Mouse (Mus musculus) thymus, adult 2 months (tissue): ENCODE results near the gene Oxsm. TPM values are rescaled to one million over a fixed set of nuclear protein-coding genes. Genes with fewer than 3 reads are reported as not detected.

Experiments used
- DNase-seq: peaks from one replicate; pipeline ENCODE4 v3.0.0; 2021
- H3K27ac ChIP-seq: fragments of 200-500 bp; 2 replicates; pipeline ENCODE4 v1.5.1; 2012; ENCODE audit warnings: low read length, control low read depth; ENCODE audit not compliant: control insufficient read depth, insufficient read depth
- H3K27me3 ChIP-seq: fragments of 200-500 bp; 2 replicates; pipeline ENCODE4 v1.6.1; 2012; ENCODE audit warnings: mild to moderate bottlenecking, low read length, moderate library complexity, mixed read lengths; ENCODE audit not compliant: control insufficient read depth, insufficient read depth
- H3K36me3 ChIP-seq: fragments of 200-500 bp; 2 replicates; pipeline ENCODE4 v1.6.1; 2012; ENCODE audit warnings: mild to moderate bottlenecking, low read length, moderate library complexity; ENCODE audit not compliant: control insufficient read depth, insufficient read depth
- H3K4me1 ChIP-seq: fragments of 200-500 bp; replicated peaks from 2 replicates; pipeline ENCODE4 v1.6.1; 2012; ENCODE audit warnings: low read length; ENCODE audit not compliant: control insufficient read depth, insufficient read depth
- H3K4me3 ChIP-seq: fragments of 200-500 bp; 2 replicates; pipeline ENCODE4 v1.5.1; 2012; ENCODE audit warnings: mild to moderate bottlenecking, low read length, control low read depth, moderate library complexity; ENCODE audit not compliant: control insufficient read depth, insufficient read depth
- CTCF ChIP-seq: fragments of 200-500 bp; IDR thresholded peaks from 2 replicates; pipeline ENCODE4 v1.5.1; 2012; ENCODE audit warnings: mild to moderate bottlenecking, control low read depth, low read length, moderate library complexity, borderline replicate concordance; ENCODE audit not compliant: control insufficient read depth, poor library complexity, insufficient read depth; ENCODE audit errors: extremely low read depth
- POLR2A ChIP-seq: fragments of 200-500 bp; IDR thresholded peaks from 2 replicates; pipeline ENCODE4 v1.6.1; 2012; ENCODE audit warnings: mild to moderate bottlenecking, low read length, control low read depth, moderate library complexity; ENCODE audit not compliant: control insufficient read depth, poor library complexity, insufficient read depth; ENCODE audit errors: extremely low read depth
- WGBS: fragments of 180-500 bp; shearing (Covaris S2); methylation state at CpG from one replicate; pipeline ENCODE4 v1.1.7; 2018; 5-methylcytosine and 5-hydroxymethylcytosine counted together
- polyA plus RNA-seq: library from polyadenylated mRNA; depleted of rRNA; stranded (reverse); fragments of >200 nt; gene quantifications from 2 replicates; pipeline ENCODE4 v1.2.3, GENCODE M21; 2012; rRNA removed

Gene Oxsm
- 6.0 and 7.3 TPM in 2 replicates for polyA plus RNA-seq

DNA sequence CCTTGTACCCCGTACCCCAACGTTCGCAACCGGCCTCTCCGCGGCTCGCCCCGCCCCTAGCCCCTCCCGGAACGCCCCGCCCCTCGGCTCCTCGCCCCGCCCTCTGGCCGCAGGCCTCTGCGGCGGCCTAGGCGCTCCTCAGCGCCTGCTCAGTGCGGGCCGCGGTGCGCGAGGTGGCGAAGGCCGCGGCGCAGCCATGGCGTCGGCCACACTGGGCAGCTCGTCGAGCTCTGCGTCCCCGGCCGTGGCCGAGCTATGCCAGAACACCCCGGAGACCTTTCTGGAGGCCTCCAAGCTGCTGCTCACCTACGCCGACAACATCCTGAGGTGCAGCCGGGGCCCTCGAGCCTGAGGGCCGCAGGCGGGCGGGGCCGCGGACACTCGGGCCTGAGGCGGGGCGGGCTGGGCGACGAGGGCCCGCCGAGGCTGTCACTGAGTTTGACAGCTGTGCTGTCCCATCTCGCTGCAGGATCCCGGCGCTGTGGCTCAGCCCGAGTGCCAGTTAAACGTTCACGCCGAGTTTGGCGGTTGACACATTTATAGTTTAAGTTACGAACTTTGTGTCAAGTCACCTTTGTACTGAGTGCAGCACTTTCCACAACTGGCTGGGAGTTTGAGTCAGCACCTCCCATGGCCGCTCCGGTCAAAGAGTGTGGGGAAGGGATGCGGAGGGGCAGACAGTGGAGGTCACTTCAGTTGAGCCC is at the start of gene Oxsm, which contains the start of gene Ngly1:
Gene Oxsm (minus strand): TSS at position 638 of the 704 bp plus-strand sequence.
Gene Ngly1 (plus strand): TSS at position 110 of the 704 bp plus-strand sequence.
- H3K4me1 ChIP-seq = 0 out of 2 replicates have a peak, but pooled peaks cover 2% of the 10 kb centered on the region
- H3K27me3 ChIP-seq = no peaks in the 10 kb centered on the region
- H3K4me3 ChIP-seq = peak within 1 kb of the TSS; percentile 94
- WGBS = under 1% methylated on average over 65 of the region's 65 CpGs
- H3K36me3 ChIP-seq = no peaks in the 10 kb centered on the region
- H3K27ac ChIP-seq = peak within 1 kb of the TSS; percentile 35; the same call in 1 of the 2 replicates
- TF ChIP-seq CTCF (peak; percentile 27; the same call in 1 of the 2 replicates), POLR2A (peak; percentile 99)
- peak; percentile 84 for DNase-seq

GRCm38 (mm10) chr14:16296816-16297468 is 47.3 kb upstream of the Oxsm start:
- Histone ChIP-seq H3K4me1 (no peaks in the 10 kb centered on the region), H3K27ac (no peak overlapping the region), H3K4me3 (no peak overlapping the region), H3K27me3 (no peaks in the 10 kb centered on the region), H3K36me3 (peaks cover 14% of the 10 kb centered on the region)
- DNase-seq = no peak
- TF ChIP-seq CTCF = no peak
- no peak for TF ChIP-seq POLR2A
- WGBS = 85% methylated on average over 2 of the region's 2 CpGs

DNA sequence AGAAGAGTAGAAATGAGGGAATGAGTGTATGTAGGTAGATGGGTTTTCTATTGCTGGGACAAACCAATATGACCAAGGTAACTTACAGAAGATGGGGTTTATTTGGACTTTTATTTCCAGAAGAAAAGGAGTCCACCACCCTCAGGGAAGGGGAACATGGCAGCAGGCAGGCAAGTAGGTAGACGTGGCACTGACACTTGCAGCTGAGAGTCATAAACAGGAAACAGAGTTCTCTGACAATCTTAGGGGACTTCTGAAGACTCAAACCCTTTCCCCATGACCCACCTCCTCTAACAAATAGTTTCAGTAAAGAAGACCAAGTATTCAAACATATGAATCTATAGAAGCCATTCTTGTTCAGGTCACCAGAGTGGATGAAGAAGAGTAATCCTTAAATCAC is 44.3 kb upstream of the Oxsm start:
- peaks cover 14% of the 10 kb centered on the region for H3K36me3 ChIP-seq
- no peak for TF ChIP-seq CTCF
- no peak for TF ChIP-seq POLR2A
- no peak overlapping the region; the same call in 1 of the 2 replicates for H3K27ac ChIP-seq
- H3K4me3 ChIP-seq = no peak overlapping the region
- no peaks in the 10 kb centered on the region for H3K4me1 ChIP-seq
- 63% methylated on average over 1 of the region's 1 CpGs for whole genome bisulfite sequencing
- H3K27me3 ChIP-seq = no peaks in the 10 kb centered on the region
- no peak for DNase-seq

- TF ChIP-seq CTCF (no peak), POLR2A (no peak)
- peaks cover 12% of the 10 kb centered on the region for H3K36me3 ChIP-seq
- H3K4me3 ChIP-seq = no peak overlapping the region
- H3K27me3 ChIP-seq = no peaks in the 10 kb centered on the region
- H3K4me1 ChIP-seq = no peaks in the 10 kb centered on the region
- DNase-seq = no peak
- no peak overlapping the region for H3K27ac ChIP-seq
These were observed 43.4 kb upstream of the Oxsm start for GRCm38 (mm10) chr14:16293015-16293414.

DNA sequence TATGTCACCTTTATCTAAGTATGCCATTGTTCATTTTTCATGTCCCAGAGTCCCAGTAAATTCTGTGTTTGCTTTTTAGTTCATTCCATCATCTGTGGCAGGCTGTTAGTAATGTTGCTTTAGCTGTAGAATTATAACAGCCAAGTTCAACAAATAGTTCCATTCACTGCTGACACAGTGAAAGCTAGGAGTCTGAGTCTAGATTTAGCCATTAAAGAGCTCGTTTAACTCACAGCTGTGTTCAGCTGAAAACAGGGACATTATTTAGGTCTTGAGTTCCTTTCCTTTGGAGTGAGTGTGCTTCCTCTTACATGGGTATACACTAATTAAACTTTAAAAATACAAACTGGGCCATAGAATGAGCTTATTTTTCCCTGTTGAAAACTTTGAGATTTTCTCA is 42.8 kb upstream of the Oxsm start:
- Histone ChIP-seq H3K4me3 (no peak overlapping the region), H3K27me3 (no peaks in the 10 kb centered on the region), H3K27ac (no peak overlapping the region), H3K4me1 (no peaks in the 10 kb centered on the region), H3K36me3 (peaks cover 9% of the 10 kb centered on the region)
- TF ChIP-seq POLR2A = no peak
- no peak for TF ChIP-seq CTCF
- 80% methylated on average over 1 of the region's 1 CpGs for WGBS
- no peak for DNase-seq

DNA sequence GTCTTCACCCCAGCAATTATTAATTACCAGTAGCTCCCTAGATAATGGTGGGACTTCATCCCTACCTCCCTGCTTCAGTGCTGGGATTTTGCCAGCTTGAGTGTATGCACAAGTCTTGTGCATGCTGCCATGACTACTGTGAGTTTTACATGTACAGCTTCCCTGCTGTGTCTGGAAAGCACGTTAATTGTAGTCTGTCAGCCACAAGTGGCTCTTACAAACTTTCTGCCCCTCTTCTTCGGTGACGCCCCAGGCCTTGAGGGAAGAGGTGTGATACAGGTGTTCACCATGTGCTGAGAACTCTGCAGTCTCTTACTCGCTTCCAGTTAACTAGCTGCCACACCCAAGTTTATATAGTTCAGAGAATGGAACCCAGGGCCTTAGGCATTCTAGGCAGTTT is 34.4 kb upstream of the Oxsm start:
- DNase-seq = no peak
- H3K27ac ChIP-seq = no peak overlapping the region
- H3K4me3 ChIP-seq = no peak overlapping the region
- 98% methylated on average over 4 of the region's 4 CpGs for WGBS
- TF ChIP-seq POLR2A (no peak), CTCF (no peak)
- H3K27me3 ChIP-seq = no peaks in the 10 kb centered on the region
- H3K4me1 ChIP-seq = no peaks in the 10 kb centered on the region
- peaks cover 12% of the 10 kb centered on the region; the same call in 1 of the 2 replicates for H3K36me3 ChIP-seq
